Mouse (Mus musculus) hindbrain, embryonic 15.5 days (tissue): ENCODE results near the gene Gm2174. TPM values are rescaled to one million over a fixed set of nuclear protein-coding genes. Genes with fewer than 3 reads are reported as not detected.

Source experiments
- ATAC-seq: fragments of 200-750 bp; cut with Nextera tagmentation; 2 replicates; pipeline ENCODE4 v1.8.0; 2017; ENCODE audit warnings: low read depth, moderate number of reproducible peaks, moderate TSS enrichment; ENCODE audit not compliant: low FRiP score
- H3K27ac ChIP-seq: fragments of 300-500 bp; sonication (generic); replicated peaks from 2 replicates; pipeline ENCODE4 v1.5.1; 2015; ENCODE audit warnings: mild to moderate bottlenecking, inconsistent platforms
- H3K27me3 ChIP-seq: fragments of 300-500 bp; sonication (generic); 2 replicates; pipeline ENCODE4 v1.6.1; 2015; ENCODE audit warnings: control low read depth, inconsistent platforms
- H3K36me3 ChIP-seq: fragments of 300-500 bp; sonication (generic); 2 replicates; pipeline ENCODE4 v1.6.1; 2015; ENCODE audit warnings: control low read depth, inconsistent platforms
- H3K4me1 ChIP-seq: fragments of 300-500 bp; sonication (generic); replicated peaks from 2 replicates; pipeline ENCODE4 v1.6.1; 2015; ENCODE audit warnings: control low read depth, inconsistent platforms
- H3K4me2 ChIP-seq: fragments of 300-500 bp; sonication (generic); 2 replicates; pipeline ENCODE4 v1.6.1; 2015; ENCODE audit warnings: moderate library complexity, mild to moderate bottlenecking, inconsistent platforms
- H3K4me3 ChIP-seq: fragments of 300-500 bp; sonication (generic); 2 replicates; pipeline ENCODE4 v1.5.1; 2015; ENCODE audit warnings: mild to moderate bottlenecking, inconsistent platforms
- H3K9ac ChIP-seq: fragments of 300-500 bp; sonication (generic); 2 replicates; pipeline ENCODE4 v1.6.1; 2015; ENCODE audit warnings: inconsistent platforms
- H3K9me3 ChIP-seq: fragments of 300-500 bp; sonication (generic); 2 replicates; pipeline ENCODE4 v1.6.1; 2016; ENCODE audit warnings: control low read depth, inconsistent platforms
- WGBS: fragments of 180-500 bp; shearing (Covaris S2); methylation state at CpG from one replicate; pipeline ENCODE4 v1.1.7; 2015; 5-methylcytosine and 5-hydroxymethylcytosine counted together
- polyA plus RNA-seq: library from polyadenylated mRNA; unstranded; fragments of >200 nt; fragmentation: Nextera tagmentation; extraction: Ambion mirVana; gene quantifications from 2 replicates; pipeline ENCODE4 v1.2.1, GENCODE M21; 2015

Gm2174 gene
- polyA plus RNA-seq, 1 experiment from 2014 or later: 1.4 TPM

GRCm38 (mm10) chrX:56456379-56456778 lies 8.6 kb downstream of the Gm2174 start:
- peak overlapping the region; percentile 61 for H3K9ac ChIP-seq
- WGBS: 23% methylated on average over 8 of the region's 8 CpGs
- peak overlapping the region; percentile 49 for H3K4me3 ChIP-seq
- H3K27ac ChIP-seq: peak overlapping the region; percentile 93
- ATAC-seq: no peak
- no peaks in the 10 kb centered on the region for H3K9me3 ChIP-seq
- peak overlapping the region; percentile 61 for H3K4me2 ChIP-seq
- no peaks in the 10 kb centered on the region for H3K4me1 ChIP-seq
- H3K27me3 ChIP-seq: no peaks in the 10 kb centered on the region
- no peaks in the 10 kb centered on the region for H3K36me3 ChIP-seq

- Histone ChIP-seq H3K4me3 (no peak overlapping the region), H3K27me3 (no peaks in the 10 kb centered on the region), H3K9me3 (no peaks in the 10 kb centered on the region), H3K36me3 (no peaks in the 10 kb centered on the region), H3K4me2 (no peak overlapping the region), H3K27ac (no peak overlapping the region), H3K9ac (no peak overlapping the region), H3K4me1 (no peaks in the 10 kb centered on the region)
- WGBS: 76% methylated on average over 14 of the region's 14 CpGs
- no peak for ATAC-seq
Measured at GRCm38 (mm10) chrX:56462020-56462933, 14.5 kb downstream of the Gm2174 start.

- Histone ChIP-seq H3K9ac (no peak overlapping the region), H3K36me3 (no peaks in the 10 kb centered on the region), H3K27me3 (no peaks in the 10 kb centered on the region), H3K4me2 (no peak overlapping the region), H3K27ac (no peak overlapping the region), H3K4me3 (no peak overlapping the region), H3K9me3 (no peaks in the 10 kb centered on the region), H3K4me1 (no peaks in the 10 kb centered on the region)
- ATAC-seq: no peak
- 85% methylated on average over 1 of the region's 1 CpGs for WGBS
Measured at GRCm38 (mm10) chrX:56464906-56465305, 17.1 kb downstream of the Gm2174 start.

DNA sequence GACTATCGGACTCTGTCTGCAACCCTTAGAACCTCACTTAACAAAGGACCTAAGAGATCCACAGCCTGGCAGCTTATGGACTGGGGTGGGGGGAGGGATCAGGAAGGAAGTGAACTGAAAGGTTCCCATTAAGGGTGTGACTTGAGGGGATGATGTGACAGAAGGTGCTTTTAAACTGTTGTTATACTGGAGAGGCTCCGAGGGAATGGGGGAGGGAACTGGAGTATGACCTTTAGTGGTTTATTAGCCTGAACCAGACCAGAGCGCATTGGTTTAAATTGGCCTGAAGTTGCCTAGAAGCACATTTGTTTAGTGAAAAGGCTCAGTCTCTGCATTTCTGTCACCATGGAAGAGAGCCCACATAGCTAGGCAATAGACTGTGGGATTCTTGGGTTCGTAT lies 19.9 kb downstream of the Gm2174 start:
- Histone ChIP-seq H3K4me3 (no peak overlapping the region), H3K27ac (no peak overlapping the region), H3K9ac (no peak overlapping the region), H3K4me2 (no peak overlapping the region), H3K27me3 (no peaks in the 10 kb centered on the region), H3K36me3 (no peaks in the 10 kb centered on the region), H3K9me3 (no peaks in the 10 kb centered on the region), H3K4me1 (no peaks in the 10 kb centered on the region)
- WGBS: 79% methylated on average over 4 of the region's 4 CpGs
- ATAC-seq: no peak

- 73% methylated on average over 6 of the region's 6 CpGs for WGBS
- no peak for ATAC-seq
- no peak overlapping the region for H3K4me3 ChIP-seq
- H3K27ac ChIP-seq: no peak overlapping the region
- H3K9ac ChIP-seq: no peak overlapping the region
- H3K9me3 ChIP-seq: no peaks in the 10 kb centered on the region
- no peak overlapping the region for H3K4me2 ChIP-seq
- H3K4me1 ChIP-seq: no peaks in the 10 kb centered on the region
- H3K36me3 ChIP-seq: no peaks in the 10 kb centered on the region
- H3K27me3 ChIP-seq: no peaks in the 10 kb centered on the region
Measured at GRCm38 (mm10) chrX:56468422-56468821, 20.7 kb downstream of the Gm2174 start.

- Histone ChIP-seq H3K4me1 (no peaks in the 10 kb centered on the region), H3K27me3 (no peaks in the 10 kb centered on the region), H3K9me3 (no peaks in the 10 kb centered on the region), H3K36me3 (no peaks in the 10 kb centered on the region), H3K27ac (no peak overlapping the region), H3K9ac (no peak overlapping the region), H3K4me2 (no peak overlapping the region), H3K4me3 (no peak overlapping the region)
- ATAC-seq: no peak
- 66% methylated on average over 8 of the region's 8 CpGs for WGBS
Measured at GRCm38 (mm10) chrX:56474035-56474434, 26.3 kb downstream of the Gm2174 start.

GRCm38 (mm10) chrX:56477553-56477952 lies 29.8 kb downstream of the Gm2174 start:
- H3K4me1 ChIP-seq: no peaks in the 10 kb centered on the region
- H3K27me3 ChIP-seq: no peaks in the 10 kb centered on the region
- WGBS: 88% methylated on average over 3 of the region's 3 CpGs
- H3K36me3 ChIP-seq: no peaks in the 10 kb centered on the region
- no peak overlapping the region for H3K4me2 ChIP-seq
- H3K27ac ChIP-seq: no peak overlapping the region
- ATAC-seq: no peak
- H3K9ac ChIP-seq: no peak overlapping the region
- H3K9me3 ChIP-seq: no peaks in the 10 kb centered on the region
- no peak overlapping the region for H3K4me3 ChIP-seq

DNA sequence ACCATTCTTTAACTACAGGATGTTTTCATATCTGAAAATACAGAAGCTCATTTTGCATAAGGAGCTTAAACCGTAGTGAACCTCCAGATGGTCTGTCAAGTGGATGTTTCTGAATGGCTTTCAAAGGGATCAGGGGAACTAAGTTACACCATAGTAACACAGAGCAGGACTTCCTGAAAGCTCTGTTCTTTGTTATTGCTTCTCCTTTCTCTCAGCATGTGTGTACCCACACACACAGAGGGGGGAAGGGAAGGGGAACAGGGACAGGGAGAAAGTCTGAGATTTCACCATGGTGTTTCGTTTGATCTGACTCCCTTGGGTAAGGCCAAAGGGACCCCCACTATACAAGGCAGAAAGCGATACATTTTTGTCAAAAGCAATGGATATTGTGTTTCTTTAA lies 34.1 kb downstream of the Gm2174 start:
- Histone ChIP-seq H3K27ac (no peak overlapping the region), H3K4me3 (no peak overlapping the region), H3K4me2 (no peak overlapping the region), H3K9ac (no peak overlapping the region), H3K27me3 (no peaks in the 10 kb centered on the region), H3K4me1 (no peaks in the 10 kb centered on the region), H3K36me3 (no peaks in the 10 kb centered on the region), H3K9me3 (no peaks in the 10 kb centered on the region)
- no peak for ATAC-seq
- 58% methylated on average over 3 of the region's 3 CpGs for WGBS

DNA sequence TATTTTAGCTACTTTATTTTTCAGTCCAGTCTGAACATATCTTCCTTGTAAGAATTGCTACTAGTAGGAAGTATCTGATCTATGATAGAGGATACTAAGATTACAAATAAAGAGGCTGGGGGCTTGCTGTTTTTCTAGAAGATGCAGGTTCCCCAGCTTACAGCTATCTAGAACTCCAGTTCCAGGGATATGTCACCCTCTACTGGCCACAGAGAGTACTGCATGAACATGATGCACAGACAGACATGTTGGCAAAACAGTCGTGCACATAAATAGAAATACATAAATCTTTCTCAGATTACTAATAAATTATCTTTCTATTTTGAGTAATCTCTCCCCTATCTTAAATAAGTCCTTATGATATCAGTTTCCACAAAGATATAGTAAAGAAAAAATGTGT lies 42.0 kb downstream of the Gm2174 start:
- Histone ChIP-seq H3K4me3 (no peak overlapping the region), H3K27ac (no peak overlapping the region), H3K36me3 (no peaks in the 10 kb centered on the region), H3K9ac (no peak overlapping the region), H3K9me3 (no peaks in the 10 kb centered on the region), H3K4me2 (no peak overlapping the region), H3K27me3 (no peaks in the 10 kb centered on the region), H3K4me1 (no peaks in the 10 kb centered on the region)
- 30% methylated on average over 1 of the region's 1 CpGs for WGBS
- ATAC-seq: no peak

DNA sequence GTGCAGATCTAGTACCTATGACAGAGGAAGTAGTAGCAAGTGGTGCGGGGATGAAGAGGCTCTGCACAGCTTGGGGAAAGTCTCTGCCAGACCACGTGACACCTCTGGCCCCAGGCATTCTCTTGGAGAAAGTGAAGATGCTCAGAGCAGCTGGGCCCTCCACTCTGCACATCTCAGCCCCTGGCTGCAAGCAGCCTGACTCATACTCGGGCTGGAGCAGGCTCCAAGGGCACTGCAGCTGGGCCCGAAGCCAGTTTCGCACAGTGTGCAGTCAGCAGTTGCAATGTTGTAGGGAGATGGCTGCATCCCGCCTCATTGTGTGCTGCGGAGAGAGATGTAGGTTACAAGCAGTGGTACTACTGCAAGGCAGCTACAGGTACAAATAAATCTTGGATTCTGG lies 49.5 kb downstream of the Gm2174 start:
- no peak overlapping the region for H3K9ac ChIP-seq
- no peak for ATAC-seq
- no peaks in the 10 kb centered on the region for H3K9me3 ChIP-seq
- H3K4me2 ChIP-seq: no peak overlapping the region
- no peaks in the 10 kb centered on the region for H3K4me1 ChIP-seq
- H3K27ac ChIP-seq: no peak overlapping the region
- no peak overlapping the region for H3K4me3 ChIP-seq
- 78% methylated on average over 7 of the region's 7 CpGs for WGBS
- no peaks in the 10 kb centered on the region for H3K27me3 ChIP-seq
- H3K36me3 ChIP-seq: 0 out of 2 replicates have a peak, but pooled peaks cover 6% of the 10 kb centered on the region
